Mouse (Mus musculus) forebrain, embryonic 13.5 days (tissue): ENCODE measurements at regions not wholly inside any gene's neighbourhood (a gene's known extent, or its start where the extent isn't known, plus 50 kb on each side); places are given as distances from the start of the nearest gene placed in this dataset.
A peak's percentile ranks its signal among the peaks of the same experiment; 100 is the strongest.

Experiments used
- ATAC-seq: fragments of 200-750 bp; cut with Nextera tagmentation; 2 replicates; pipeline ENCODE4 v1.8.0; 2017
- H3K27ac ChIP-seq: fragments of 300-500 bp; sonication (generic); 2 replicates; pipeline ENCODE4 v1.5.1; 2015; ENCODE audit warnings: inconsistent platforms, mild to moderate bottlenecking, moderate library complexity
- H3K27me3 ChIP-seq: fragments of 300-500 bp; sonication (generic); 2 replicates; pipeline ENCODE4 v1.6.1; 2015; ENCODE audit warnings: mild to moderate bottlenecking, inconsistent platforms
- H3K36me3 ChIP-seq: fragments of 300-500 bp; sonication (generic); 2 replicates; pipeline ENCODE4 v1.6.1; 2015; ENCODE audit warnings: mild to moderate bottlenecking, inconsistent platforms; ENCODE audit not compliant: poor library complexity, severe bottlenecking
- H3K4me1 ChIP-seq: fragments of 300-500 bp; sonication (generic); 2 replicates; pipeline ENCODE4 v1.6.1; 2015; ENCODE audit warnings: inconsistent platforms
- H3K4me2 ChIP-seq: fragments of 300-500 bp; sonication (generic); 2 replicates; pipeline ENCODE4 v1.6.1; 2015; ENCODE audit warnings: inconsistent platforms, mild to moderate bottlenecking, moderate library complexity
- H3K4me3 ChIP-seq: fragments of 300-500 bp; sonication (generic); 2 replicates; pipeline ENCODE4 v1.5.1; 2015; ENCODE audit warnings: mild to moderate bottlenecking, inconsistent platforms
- H3K9ac ChIP-seq: fragments of 300-500 bp; sonication (generic); 2 replicates; pipeline ENCODE4 v1.6.1; 2015; ENCODE audit warnings: mild to moderate bottlenecking, inconsistent platforms
- H3K9me3 ChIP-seq: fragments of 300-500 bp; sonication (generic); replicated peaks from 2 replicates; pipeline ENCODE4 v1.6.1; 2016; ENCODE audit warnings: inconsistent platforms
- WGBS: fragments of 180-500 bp; shearing (Covaris S2); methylation state at CpG from one replicate; pipeline ENCODE4 v1.1.7; 2015; 5-methylcytosine and 5-hydroxymethylcytosine counted together

DNA sequence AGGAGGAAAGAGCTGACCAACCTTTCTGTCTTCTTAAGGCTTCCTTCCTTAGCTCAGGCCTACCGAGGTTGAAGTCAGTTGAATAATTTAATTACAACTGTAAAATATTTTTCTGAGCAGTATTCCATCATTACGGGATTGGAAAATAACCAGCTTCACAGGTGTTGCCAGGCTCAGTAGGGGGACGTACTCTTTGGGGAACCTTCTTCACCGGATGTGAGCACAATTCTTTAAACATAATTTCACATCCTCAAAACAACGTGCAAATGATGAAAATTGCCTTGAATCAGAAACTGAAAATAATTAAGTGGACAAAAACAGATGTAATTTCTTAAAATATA lies 515.9 kb downstream of the Tns3 start:
- Histone ChIP-seq H3K4me2 (no peak overlapping the region), H3K27ac (no peak overlapping the region), H3K27me3 (no peaks in the 10 kb centered on the region), H3K9ac (no peak overlapping the region), H3K36me3 (no peaks in the 10 kb centered on the region), H3K4me1 (peaks cover 12% of the 10 kb centered on the region; the same call in 1 of the 2 replicates), H3K9me3 (no peaks in the 10 kb centered on the region), H3K4me3 (no peak overlapping the region)
- 84% methylated on average over 5 of the region's 5 CpGs for WGBS
- ATAC-seq: no peak

DNA sequence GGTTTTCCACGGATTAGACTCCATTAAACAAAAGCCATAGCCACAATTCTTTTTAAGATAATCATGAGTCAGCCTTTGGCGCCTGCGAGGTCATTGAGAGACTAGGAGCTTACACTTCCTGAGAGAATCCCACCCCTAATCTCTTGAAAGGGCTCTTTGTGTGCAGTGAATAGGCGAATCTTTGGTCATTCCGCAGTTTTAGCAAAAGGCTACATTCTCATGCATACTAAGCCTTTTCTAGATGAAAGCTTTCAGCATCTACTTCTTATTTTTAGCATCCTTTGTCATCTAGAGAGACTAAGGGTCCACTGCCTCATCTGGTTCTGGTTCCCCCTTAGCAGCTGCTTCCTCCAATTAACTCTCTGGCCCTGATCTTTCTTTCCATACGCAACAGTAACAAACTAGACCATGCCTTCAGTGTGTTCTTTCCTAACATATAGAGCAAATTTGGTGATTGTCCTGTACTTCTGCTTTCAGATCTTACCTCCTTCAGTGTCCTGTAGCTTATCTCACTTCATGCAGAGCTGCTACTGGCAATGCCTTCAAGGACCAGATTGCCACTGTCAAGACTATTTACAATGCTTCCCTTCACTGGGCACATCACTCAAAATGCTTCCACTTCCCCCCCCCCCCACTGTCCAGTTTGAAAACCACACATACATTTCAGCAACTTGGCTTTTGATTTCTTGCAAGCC lies 516.4 kb downstream of the Tns3 start:
- no peaks in the 10 kb centered on the region for H3K36me3 ChIP-seq
- peak overlapping the region; percentile 27 for H3K4me2 ChIP-seq
- no peaks in the 10 kb centered on the region for H3K9me3 ChIP-seq
- no peak overlapping the region for H3K9ac ChIP-seq
- H3K27me3 ChIP-seq: no peaks in the 10 kb centered on the region
- no peak overlapping the region for H3K4me3 ChIP-seq
- peaks cover 12% of the 10 kb centered on the region; the same call in 1 of the 2 replicates for H3K4me1 ChIP-seq
- no peak overlapping the region for H3K27ac ChIP-seq
- peak; percentile 62; the same call in 1 of the 2 replicates for ATAC-seq
- WGBS: 3% methylated on average over 6 of the region's 6 CpGs

DNA sequence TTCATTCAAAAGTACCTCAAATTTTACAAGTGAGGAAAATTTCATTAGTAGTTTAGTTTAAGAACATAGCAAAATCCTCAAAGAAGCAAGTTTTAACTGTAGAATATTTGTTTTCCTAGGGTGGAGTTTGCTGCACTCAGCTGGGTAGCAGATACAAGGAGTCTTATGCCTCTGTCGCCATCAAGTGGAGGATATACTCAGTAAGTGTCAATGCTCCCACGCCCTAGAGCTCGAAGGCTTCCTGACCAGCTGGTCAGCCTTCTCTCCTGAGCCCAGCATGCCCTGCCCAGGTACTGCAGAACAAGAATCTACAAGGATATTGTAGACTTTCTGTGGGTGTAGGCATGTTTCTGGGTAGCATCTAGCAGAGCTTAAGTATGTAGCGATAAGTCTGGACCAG lies 527.0 kb downstream of the Tns3 start:
- no peak overlapping the region for H3K4me3 ChIP-seq
- no peaks in the 10 kb centered on the region for H3K27me3 ChIP-seq
- H3K27ac ChIP-seq: no peak overlapping the region
- 42% methylated on average over 4 of the region's 4 CpGs for WGBS
- no peaks in the 10 kb centered on the region for H3K9me3 ChIP-seq
- H3K4me1 ChIP-seq: no peaks in the 10 kb centered on the region
- H3K36me3 ChIP-seq: no peaks in the 10 kb centered on the region
- H3K9ac ChIP-seq: no peak overlapping the region
- no peak for ATAC-seq
- no peak overlapping the region for H3K4me2 ChIP-seq

DNA sequence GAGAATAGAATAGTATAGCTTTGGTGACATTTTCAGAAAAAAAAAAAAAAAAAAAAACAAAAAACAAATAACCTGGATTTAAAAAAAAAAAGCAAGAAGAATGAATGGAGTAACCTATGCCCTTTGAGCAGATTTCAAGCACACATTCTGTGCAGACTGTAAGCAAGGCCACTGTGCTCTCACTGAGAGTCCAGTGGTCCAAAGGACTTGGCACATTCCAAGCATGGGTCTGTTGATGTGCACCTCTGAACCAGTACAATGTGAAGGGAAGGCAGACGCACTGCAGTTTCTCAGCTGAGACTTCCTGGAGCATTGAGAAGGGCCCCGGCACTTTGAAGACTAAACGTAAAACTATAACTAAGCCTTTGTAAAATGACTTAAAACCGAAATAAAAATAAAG lies 527.7 kb downstream of the Tns3 start:
- no peaks in the 10 kb centered on the region for H3K36me3 ChIP-seq
- ATAC-seq: no peak
- no peak overlapping the region for H3K4me3 ChIP-seq
- no peak overlapping the region for H3K27ac ChIP-seq
- no peak overlapping the region for H3K4me2 ChIP-seq
- no peaks in the 10 kb centered on the region for H3K4me1 ChIP-seq
- H3K9me3 ChIP-seq: no peaks in the 10 kb centered on the region
- no peaks in the 10 kb centered on the region for H3K27me3 ChIP-seq
- no peak overlapping the region for H3K9ac ChIP-seq
- WGBS: 82% methylated on average over 4 of the region's 4 CpGs

DNA sequence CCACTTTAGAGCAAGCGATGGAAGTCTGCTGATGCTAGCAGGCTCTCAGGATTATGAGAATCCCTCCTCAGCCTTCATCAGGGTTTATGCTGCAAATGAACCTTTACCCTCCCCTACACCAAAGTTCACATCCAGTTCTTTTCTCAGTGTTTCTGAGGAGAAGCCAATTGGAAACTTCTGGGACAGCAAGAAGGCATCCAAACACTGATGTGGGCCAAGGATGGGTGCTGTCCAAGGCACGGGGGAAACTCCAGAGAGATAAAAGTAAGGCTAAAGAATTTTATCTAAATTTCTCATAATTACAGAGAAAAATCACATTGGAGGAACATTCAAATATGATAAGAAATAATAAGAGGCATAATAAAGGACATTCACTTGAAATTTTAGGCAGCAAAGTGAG lies 555.0 kb downstream of the Tns3 start:
- H3K4me2 ChIP-seq: no peak overlapping the region
- WGBS: 84% methylated on average over 2 of the region's 2 CpGs
- no peak overlapping the region for H3K4me3 ChIP-seq
- no peaks in the 10 kb centered on the region for H3K36me3 ChIP-seq
- H3K27me3 ChIP-seq: no peaks in the 10 kb centered on the region
- no peaks in the 10 kb centered on the region for H3K4me1 ChIP-seq
- H3K9me3 ChIP-seq: no peaks in the 10 kb centered on the region
- ATAC-seq: no peak
- no peak overlapping the region for H3K9ac ChIP-seq
- H3K27ac ChIP-seq: no peak overlapping the region

DNA sequence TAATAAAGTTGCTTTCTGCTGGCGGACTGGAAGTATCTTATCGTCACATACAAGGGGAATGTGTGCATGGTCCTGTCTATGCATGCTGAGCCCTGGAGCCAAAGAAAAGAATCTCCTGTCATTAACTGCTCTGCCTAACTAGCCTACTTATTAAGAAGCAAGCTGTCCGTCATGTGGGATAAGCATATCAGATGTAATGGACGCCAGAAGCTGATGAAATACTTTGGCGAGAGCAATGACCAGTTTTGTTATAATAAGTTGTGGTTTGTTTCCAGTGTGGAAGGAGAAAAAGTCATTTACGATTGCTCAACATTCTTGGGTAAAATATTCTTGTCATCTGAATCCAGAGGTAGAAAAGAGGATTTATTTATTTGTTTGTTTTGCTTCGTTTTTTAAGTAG lies 563.2 kb downstream of the Tns3 start:
- Histone ChIP-seq H3K36me3 (no peaks in the 10 kb centered on the region), H3K9me3 (no peaks in the 10 kb centered on the region), H3K27me3 (no peaks in the 10 kb centered on the region), H3K4me2 (no peak overlapping the region), H3K4me3 (no peak overlapping the region), H3K4me1 (no peaks in the 10 kb centered on the region), H3K9ac (no peak overlapping the region), H3K27ac (no peak overlapping the region)
- no peak for ATAC-seq
- WGBS: 83% methylated on average over 7 of the region's 7 CpGs

DNA sequence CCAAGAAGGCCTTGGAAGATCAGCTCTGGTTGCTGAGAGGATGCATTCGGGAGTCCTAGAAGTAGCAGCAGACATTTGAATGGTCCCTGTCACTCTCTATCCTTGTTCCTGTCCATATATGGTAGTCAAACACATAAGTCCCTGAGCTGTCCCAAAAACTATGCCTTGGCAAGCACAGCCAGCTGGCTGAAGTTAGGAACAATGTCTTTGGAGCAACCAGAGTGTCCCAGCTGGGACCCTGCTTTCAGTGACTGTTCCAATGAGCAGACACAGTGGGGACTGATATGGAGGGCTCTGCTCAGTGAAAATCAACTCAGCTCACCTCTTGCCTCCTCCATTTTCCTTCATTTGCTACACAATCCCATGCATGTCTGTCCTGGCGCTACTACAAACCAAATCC lies 580.0 kb downstream of the Tns3 start:
- Histone ChIP-seq H3K4me3 (no peak overlapping the region), H3K9ac (no peak overlapping the region), H3K27ac (no peak overlapping the region), H3K36me3 (no peaks in the 10 kb centered on the region), H3K9me3 (no peaks in the 10 kb centered on the region), H3K4me1 (no peaks in the 10 kb centered on the region), H3K4me2 (no peak overlapping the region), H3K27me3 (no peaks in the 10 kb centered on the region)
- 83% methylated on average over 2 of the region's 2 CpGs for WGBS
- ATAC-seq: no peak

DNA sequence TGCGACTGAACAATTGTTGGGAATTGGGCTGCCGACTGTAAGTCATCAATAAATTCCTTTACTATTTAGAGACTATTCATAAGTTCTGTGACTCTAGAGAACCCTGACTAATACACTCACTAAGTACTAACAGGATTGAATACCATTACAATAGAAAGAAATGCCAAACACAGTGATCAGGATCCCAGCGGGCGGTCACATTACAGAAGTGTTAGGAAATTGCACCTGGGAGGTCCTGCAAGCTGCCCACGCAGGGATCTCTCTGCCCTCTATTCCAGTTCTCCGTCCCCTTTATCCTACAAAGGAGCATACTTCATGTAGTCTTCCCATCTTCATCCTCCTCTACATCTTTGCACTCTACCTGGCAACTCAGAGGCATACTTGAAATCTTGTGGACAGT lies 581.5 kb downstream of the Tns3 start:
- no peaks in the 10 kb centered on the region for H3K36me3 ChIP-seq
- H3K27me3 ChIP-seq: no peaks in the 10 kb centered on the region
- H3K27ac ChIP-seq: no peak overlapping the region
- no peak overlapping the region for H3K4me3 ChIP-seq
- no peak overlapping the region for H3K9ac ChIP-seq
- no peak overlapping the region for H3K4me2 ChIP-seq
- H3K4me1 ChIP-seq: no peaks in the 10 kb centered on the region
- 93% methylated on average over 5 of the region's 6 CpGs for WGBS
- no peak for ATAC-seq
- no peaks in the 10 kb centered on the region for H3K9me3 ChIP-seq

DNA sequence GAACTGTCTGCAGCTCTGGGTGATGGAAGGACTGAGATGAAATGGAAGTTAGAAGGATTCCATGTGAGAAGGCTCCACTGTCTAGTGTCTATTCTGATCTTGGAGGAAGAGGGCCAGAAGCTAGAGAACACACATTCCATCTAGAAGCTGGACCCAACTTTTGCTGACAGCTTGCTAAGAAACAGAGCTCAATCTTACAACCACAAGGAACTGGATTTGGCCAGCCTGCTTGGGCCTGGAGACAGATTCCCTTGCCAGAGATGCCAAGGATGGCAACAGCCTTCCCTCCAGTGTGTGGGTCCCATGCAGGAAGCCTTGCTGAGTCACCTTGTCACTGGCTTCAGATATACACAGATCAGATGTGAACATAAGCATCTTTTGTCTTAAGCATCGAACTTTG lies 591.0 kb downstream of the Tns3 start:
- H3K27ac ChIP-seq: no peak overlapping the region
- no peaks in the 10 kb centered on the region for H3K27me3 ChIP-seq
- H3K9ac ChIP-seq: no peak overlapping the region
- H3K4me2 ChIP-seq: no peak overlapping the region
- H3K36me3 ChIP-seq: no peaks in the 10 kb centered on the region
- H3K9me3 ChIP-seq: no peaks in the 10 kb centered on the region
- WGBS: 94% methylated on average over 1 of the region's 1 CpGs
- H3K4me1 ChIP-seq: peaks cover 5% of the 10 kb centered on the region; the same call in 1 of the 2 replicates
- no peak overlapping the region for H3K4me3 ChIP-seq
- no peak for ATAC-seq

DNA sequence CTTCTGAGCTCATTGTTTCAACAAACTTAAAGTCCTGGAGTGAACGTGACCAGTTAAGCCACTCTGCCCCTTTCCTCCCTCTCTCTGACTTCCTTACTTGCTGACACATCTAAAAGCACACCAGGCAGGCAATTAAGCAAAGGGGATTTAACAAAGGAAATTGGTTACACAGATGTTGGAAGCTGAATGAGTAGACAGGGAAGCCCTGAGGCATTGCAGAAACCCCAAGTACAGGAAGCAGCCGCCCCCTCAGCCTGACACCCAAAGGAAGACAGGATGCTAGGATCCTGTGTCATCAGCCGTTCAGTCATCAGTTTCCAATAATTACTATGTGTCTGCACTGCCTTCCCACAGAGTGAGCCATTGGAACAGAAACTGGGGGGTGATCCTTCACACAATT lies 595.5 kb downstream of the Tns3 start:
- Histone ChIP-seq H3K4me1 (peaks cover 5% of the 10 kb centered on the region; the same call in 1 of the 2 replicates), H3K9ac (no peak overlapping the region), H3K4me2 (no peak overlapping the region), H3K27me3 (no peaks in the 10 kb centered on the region), H3K36me3 (no peaks in the 10 kb centered on the region), H3K4me3 (no peak overlapping the region), H3K9me3 (no peaks in the 10 kb centered on the region), H3K27ac (no peak overlapping the region)
- 10% methylated on average over 3 of the region's 3 CpGs for WGBS
- ATAC-seq: no peak

DNA sequence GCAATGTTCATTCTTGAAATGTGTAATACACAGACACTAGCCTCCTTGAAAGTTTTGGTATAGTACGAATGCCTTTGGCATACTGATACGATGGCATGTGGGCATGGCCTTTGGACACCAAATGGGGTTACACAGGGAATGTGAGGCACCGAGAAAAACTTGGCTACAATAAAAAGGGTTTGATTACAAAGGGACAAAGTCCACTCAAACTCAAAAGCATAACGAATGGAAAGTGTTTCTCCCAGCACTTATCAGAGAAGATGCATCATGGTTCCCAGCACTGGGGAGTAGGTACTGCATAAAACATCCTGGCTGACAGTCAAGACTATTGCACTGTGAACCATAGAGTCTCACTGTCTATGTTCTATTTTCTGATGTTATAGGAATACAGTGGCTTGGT lies 597.0 kb downstream of the Tns3 start:
- Histone ChIP-seq H3K36me3 (no peaks in the 10 kb centered on the region), H3K4me1 (peaks cover 5% of the 10 kb centered on the region; the same call in 1 of the 2 replicates), H3K9ac (no peak overlapping the region), H3K27ac (no peak overlapping the region), H3K4me3 (no peak overlapping the region), H3K4me2 (no peak overlapping the region), H3K27me3 (no peaks in the 10 kb centered on the region), H3K9me3 (no peaks in the 10 kb centered on the region)
- WGBS: 87% methylated on average over 4 of the region's 4 CpGs
- no peak for ATAC-seq

DNA sequence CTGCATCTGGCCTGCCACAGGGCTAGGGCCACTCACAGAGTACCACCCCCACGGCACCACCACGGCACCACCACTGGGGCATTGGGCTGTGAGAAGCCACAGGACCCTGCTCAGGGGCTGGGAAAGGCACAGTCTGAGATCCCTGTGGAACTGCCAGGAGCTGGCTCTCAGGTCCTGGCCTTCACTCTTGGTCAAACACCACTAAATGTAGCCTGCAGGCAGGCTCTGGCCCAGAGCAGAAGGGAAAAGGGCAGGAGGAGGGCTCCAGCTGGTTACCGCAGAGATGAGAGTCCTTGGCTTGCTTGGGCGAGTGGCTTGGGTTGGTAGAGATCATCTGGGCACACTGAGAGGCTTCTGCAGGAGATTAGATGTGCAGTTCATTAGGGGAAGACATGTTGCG lies 598.5 kb downstream of the Tns3 start:
- Histone ChIP-seq H3K4me1 (peaks cover 5% of the 10 kb centered on the region; the same call in 1 of the 2 replicates), H3K27ac (no peak overlapping the region), H3K4me2 (no peak overlapping the region), H3K4me3 (no peak overlapping the region), H3K9ac (no peak overlapping the region), H3K9me3 (no peaks in the 10 kb centered on the region), H3K27me3 (no peaks in the 10 kb centered on the region), H3K36me3 (no peaks in the 10 kb centered on the region)
- ATAC-seq: no peak
- 85% methylated on average over 5 of the region's 5 CpGs for WGBS

DNA sequence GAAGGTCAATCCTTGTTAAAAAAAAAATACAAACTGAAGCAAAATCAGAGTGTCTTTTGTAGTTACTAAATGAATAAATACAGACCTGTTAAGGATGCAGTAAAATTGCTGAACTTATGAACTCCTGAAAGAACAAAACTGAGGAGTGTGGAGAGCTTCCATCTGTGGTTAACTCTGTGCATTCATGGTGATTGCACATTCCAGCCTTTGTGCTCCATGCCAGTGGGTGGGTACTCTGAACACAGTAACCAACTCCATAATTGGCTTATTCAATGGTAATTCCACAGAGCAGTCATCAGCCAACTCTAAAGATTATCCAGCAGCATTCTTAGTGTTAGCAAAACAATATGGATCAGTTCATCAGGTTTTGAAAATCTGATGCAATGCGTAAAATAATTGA lies 599.2 kb downstream of the Tns3 start:
- Histone ChIP-seq H3K4me3 (no peak overlapping the region), H3K27me3 (no peaks in the 10 kb centered on the region), H3K9me3 (no peaks in the 10 kb centered on the region), H3K27ac (no peak overlapping the region), H3K4me2 (no peak overlapping the region), H3K9ac (no peak overlapping the region), H3K4me1 (peaks cover 5% of the 10 kb centered on the region; the same call in 1 of the 2 replicates), H3K36me3 (no peaks in the 10 kb centered on the region)
- no peak for ATAC-seq
- 59% methylated on average over 1 of the region's 1 CpGs for WGBS
